Mouse (Mus musculus) urinary bladder, postnatal 36 days (tissue): ENCODE results near the gene Gm44973.
"Not testable (repeated sequence)": the region's sequence is repeated elsewhere in the genome, so short reads cannot be mapped to it uniquely, and the experiment has no call there.

Source experiments
- DNase-seq, 2 experiments: peaks; one replicate each; pipeline ENCODE4 v3.0.0; 2022; ENCODE audit warnings: low spot score in 2 of 2, mixed read lengths in 1 of 2

Gm44973 gene

GRCm38 (mm10) chr7:5051193-5052192, 36.2 kb downstream of the Gm44973 start, which contains the start of gene Zfp580:
Gene Zfp580, plus strand, starts transcription at chr7:5051538.
- peak; percentile 65 to 68 for DNase-seq

GRCm38 (mm10) chr7:5052438-5052837, 37.1 kb downstream of the Gm44973 start:
- DNase-seq, result no peak

GRCm38 (mm10) chr7:5052931-5053343, 37.6 kb downstream of the Gm44973 start:
- DNase-seq, result no peak

- DNase-seq, result no peak
Observed at GRCm38 (mm10) chr7:5053456-5054179, 38.3 kb downstream of the Gm44973 start.

- DNase-seq, result no peak
Observed at GRCm38 (mm10) chr7:5056651-5057263, 41.5 kb downstream of the Gm44973 start.

GRCm38 (mm10) chr7:5057381-5057780, 42.1 kb downstream of the Gm44973 start:
- DNase-seq, result no peak

- no peak for DNase-seq
Observed at GRCm38 (mm10) chr7:5057804-5058203, 42.5 kb downstream of the Gm44973 start.

GRCm38 (mm10) chr7:5058631-5059030, 43.3 kb downstream of the Gm44973 start:
- no peak for DNase-seq

- no peak for DNase-seq
Observed at GRCm38 (mm10) chr7:5059421-5059820, 44.1 kb downstream of the Gm44973 start.

GRCm38 (mm10) chr7:5060239-5060731, 45.0 kb downstream of the Gm44973 start:
- DNase-seq, result peak; percentile 62 to 82

GRCm38 (mm10) chr7:5060944-5061773, 45.9 kb downstream of the Gm44973 start:
- peak; percentile 96 to 97 for DNase-seq

- DNase-seq, result peak; percentile 86 to 93
Observed at GRCm38 (mm10) chr7:5061774-5062359, 46.6 kb downstream of the Gm44973 start, which contains the start of gene U2af2. Gene U2af2, plus strand, starts transcription at chr7:5062143.

GRCm38 (mm10) chr7:5062360-5063001, 47.2 kb downstream of the Gm44973 start:
- DNase-seq, result peak; percentile 43 to 60

- no peak for DNase-seq
Observed at GRCm38 (mm10) chr7:5064886-5065285, 49.6 kb downstream of the Gm44973 start.

GRCm38 (mm10) chr7:5073586-5073985, 58.3 kb downstream of the Gm44973 start:
- no peak for DNase-seq

GRCm38 (mm10) chr7:5074984-5075383, 59.7 kb downstream of the Gm44973 start:
- no peak for DNase-seq

- DNase-seq, result no peak
Observed at GRCm38 (mm10) chr7:5076931-5077330, 61.6 kb downstream of the Gm44973 start.

GRCm38 (mm10) chr7:5079365-5080009, 64.2 kb downstream of the Gm44973 start:
- not testable (repeated sequence) for DNase-seq

GRCm38 (mm10) chr7:5080010-5080751, 64.9 kb downstream of the Gm44973 start, which contains the start of gene Epn1:
Gene Epn1, plus strand, starts transcription at chr7:5080235.
- DNase-seq, result peak; percentile 94 to 97
